Mouse (Mus musculus) G1E (cell line): ENCODE results near the gene Ifi205. TPM values are rescaled to one million over a fixed set of nuclear protein-coding genes. Genes with fewer than 3 reads are reported as not detected.

Source experiments
- ATAC-seq: 2 replicates; pipeline ENCODE4 v1.8.0; 2016; ENCODE audit warnings: mild to moderate bottlenecking; ENCODE audit not compliant: insufficient number of reproducible peaks, poor library complexity, low FRiP score, severe bottlenecking; ENCODE audit errors: extremely low read depth
- DNase-seq: peaks from one replicate; pipeline ENCODE4 v3.0.0; 2012; ENCODE audit warnings: low spot score
- H3K27me3 ChIP-seq: 2 replicates; pipeline ENCODE4 v1.6.1; 2012; ENCODE audit warnings: mild to moderate bottlenecking, low read length, inconsistent platforms; ENCODE audit not compliant: insufficient read depth
- H3K36me3 ChIP-seq: replicated peaks from 2 replicates; pipeline ENCODE3; 2012; ENCODE audit warnings: mild to moderate bottlenecking, inconsistent platforms
- H3K4me1 ChIP-seq: 2 replicates; pipeline ENCODE4 v1.6.1; 2012; ENCODE audit warnings: low read depth, low read length, inconsistent platforms, mixed read lengths; ENCODE audit not compliant: insufficient read depth
- H3K4me3 ChIP-seq: 2 replicates; pipeline ENCODE4 v1.5.1; 2012; ENCODE audit warnings: low read depth, mild to moderate bottlenecking, inconsistent platforms, low read length, moderate library complexity, mixed read lengths
- H3K9me3 ChIP-seq: replicated peaks from 2 replicates; pipeline ENCODE4 v1.6.1; 2012; ENCODE audit warnings: inconsistent platforms
- CTCF ChIP-seq: IDR thresholded peaks from 2 replicates; pipeline ENCODE4 v1.5.1; 2012; ENCODE audit warnings: low read depth, low read length, inconsistent platforms, mixed read lengths
- GATA1 ChIP-seq: IDR thresholded peaks from 2 replicates; pipeline ENCODE4 v1.6.1; 2012; ENCODE audit warnings: borderline replicate concordance, low read length, inconsistent platforms, mixed read lengths
- GATA2 ChIP-seq: IDR thresholded peaks from 2 replicates; pipeline ENCODE4 v1.6.1; 2012; ENCODE audit warnings: low read depth, low read length, inconsistent platforms, borderline replicate concordance
- POLR2AphosphoS5 ChIP-seq: IDR thresholded peaks from 2 replicates; pipeline ENCODE4 v1.6.1; 2012; ENCODE audit warnings: low read depth, low read length, inconsistent platforms; ENCODE audit not compliant: insufficient replicate concordance
- TAL1 ChIP-seq: conservative IDR thresholded peaks from 2 replicates; pipeline ENCODE4 v1.6.1; 2012; ENCODE audit warnings: low read depth, low read length, inconsistent platforms, mixed read lengths
- polyA plus RNA-seq: library from polyadenylated mRNA; stranded (reverse); fragments of >175 nt; gene quantifications from 2 replicates; pipeline ENCODE4 v1.2.3, GENCODE M21; 2012
- total RNA-seq, 2 experiments: library from RNA; stranded (forward) in 1 of 2; stranded (reverse) in 1 of 2; fragments of 200-1000 nt in 1 of 2; fragments of >200 nt in 1 of 2; fragmentation: Nextera tagmentation in 1 of 2; gene quantifications; 2 replicates each; pipeline ENCODE4 v1.2.3; 2014 to 2017

Ifi205 gene
- not detected in 2 replicates for total RNA-seq (2014; fragmentation: Nextera tagmentation)
- total RNA-seq (2017), result 0.22 TPM in 1 of 2 replicates, not detected in the other
- not detected in 2 replicates for polyA plus RNA-seq

- DNase-seq, result no peak
- H3K4me3 ChIP-seq, result no peak within 1 kb of the TSS
- no peaks in the 10 kb centered on the region for H3K4me1 ChIP-seq
- H3K27me3 ChIP-seq, result no peaks in the 10 kb centered on the region
- ATAC-seq, result no peak
- no peaks in the 10 kb centered on the region for H3K36me3 ChIP-seq
- H3K9me3 ChIP-seq, result no peaks in the 10 kb centered on the region
- TF ChIP-seq GATA1 (no peak), TAL1 (no peak), POLR2AphosphoS5 (no peak), GATA2 (no peak), CTCF (no peak)
Measured at GRCm38 (mm10) chr1:174031698-174032097, at the start of gene Ifi205. Ifi205 (minus strand) TSS chr1:174031810.

GRCm38 (mm10) chr1:174066305-174066704 lies 34.7 kb upstream of the Ifi205 start, which contains the start of gene Olfr430:
Olfr430 (plus strand) TSS chr1:174066605.
- no peaks in the 10 kb centered on the region for H3K36me3 ChIP-seq
- no peaks in the 10 kb centered on the region for H3K27me3 ChIP-seq
- DNase-seq (no peak), ATAC-seq (no peak)
- H3K4me1 ChIP-seq, result no peaks in the 10 kb centered on the region
- no peaks in the 10 kb centered on the region for H3K9me3 ChIP-seq
- H3K4me3 ChIP-seq, result no peak within 1 kb of the TSS
- TF ChIP-seq GATA1, result no peak
- TF ChIP-seq TAL1, result no peak
- no peak for TF ChIP-seq POLR2AphosphoS5
- TF ChIP-seq CTCF, result no peak
- no peak for TF ChIP-seq GATA2

- DNase-seq (no peak), ATAC-seq (no peak)
- no peak for TF ChIP-seq CTCF
- TF ChIP-seq TAL1, result no peak
- TF ChIP-seq GATA2, result no peak
- no peak for TF ChIP-seq GATA1
- TF ChIP-seq POLR2AphosphoS5, result no peak
- peaks cover 6% of the 10 kb centered on the region for H3K9me3 ChIP-seq
- H3K4me3 ChIP-seq, result no peak overlapping the region
- no peaks in the 10 kb centered on the region for H3K36me3 ChIP-seq
- no peaks in the 10 kb centered on the region for H3K27me3 ChIP-seq
- no peaks in the 10 kb centered on the region for H3K4me1 ChIP-seq
Measured at GRCm38 (mm10) chr1:174055248-174055647, 23.6 kb upstream of the Ifi205 start.

- H3K27me3 ChIP-seq, result no peaks in the 10 kb centered on the region
- H3K36me3 ChIP-seq, result no peaks in the 10 kb centered on the region
- no peaks in the 10 kb centered on the region for H3K4me1 ChIP-seq
- DNase-seq (no peak), ATAC-seq (no peak)
- peaks cover 6% of the 10 kb centered on the region for H3K9me3 ChIP-seq
- no peak overlapping the region for H3K4me3 ChIP-seq
- TF ChIP-seq CTCF, result no peak
- no peak for TF ChIP-seq GATA2
- TF ChIP-seq TAL1, result no peak
- no peak for TF ChIP-seq POLR2AphosphoS5
- TF ChIP-seq GATA1, result no peak
Measured at GRCm38 (mm10) chr1:174052981-174053380, 21.4 kb upstream of the Ifi205 start.

GRCm38 (mm10) chr1:174051931-174052536 lies 20.4 kb upstream of the Ifi205 start:
- TF ChIP-seq GATA1, result no peak
- no peak for TF ChIP-seq GATA2
- no peak for TF ChIP-seq POLR2AphosphoS5
- TF ChIP-seq TAL1, result no peak
- no peak for TF ChIP-seq CTCF
- no peak for DNase-seq
- H3K36me3 ChIP-seq, result no peaks in the 10 kb centered on the region
- no peak overlapping the region for H3K4me3 ChIP-seq
- H3K9me3 ChIP-seq, result peaks cover 6% of the 10 kb centered on the region
- H3K27me3 ChIP-seq, result no peaks in the 10 kb centered on the region
- H3K4me1 ChIP-seq, result no peaks in the 10 kb centered on the region
- no peak for ATAC-seq

- Histone ChIP-seq H3K4me1 (no peaks in the 10 kb centered on the region), H3K36me3 (no peaks in the 10 kb centered on the region), H3K9me3 (peaks cover 6% of the 10 kb centered on the region), H3K4me3 (no peak overlapping the region), H3K27me3 (no peaks in the 10 kb centered on the region)
- ATAC-seq, result no peak
- DNase-seq, result no peak
- TF ChIP-seq GATA1, result no peak
- no peak for TF ChIP-seq GATA2
- no peak for TF ChIP-seq POLR2AphosphoS5
- no peak for TF ChIP-seq TAL1
- TF ChIP-seq CTCF, result no peak
Measured at GRCm38 (mm10) chr1:174051515-174051914, 19.9 kb upstream of the Ifi205 start.
